Mouse (Mus musculus) bone marrow, adult 2 months (tissue): Measurements from ENCODE around the gene Tmem263. TPM values are rescaled to one million over a fixed set of nuclear protein-coding genes. Genes with fewer than 3 reads are reported as not detected.

Experiments
- H3K27ac ChIP-seq: fragments of 200-500 bp; 2 replicates; pipeline ENCODE4 v1.5.1; 2012; ENCODE audit warnings: low read depth, mild to moderate bottlenecking, control low read depth, inconsistent platforms, low read length; ENCODE audit not compliant: control insufficient read depth, poor library complexity, insufficient read depth
- H3K4me1 ChIP-seq: fragments of 200-500 bp; 2 replicates; pipeline ENCODE4 v1.6.1; 2011; ENCODE audit warnings: low read length; ENCODE audit not compliant: control insufficient read depth, insufficient read depth
- H3K4me3 ChIP-seq: fragments of 200-500 bp; replicated peaks from 2 replicates; pipeline ENCODE3; 2011; ENCODE audit warnings: mild to moderate bottlenecking, low read depth, low read length, control low read depth; ENCODE audit not compliant: control insufficient read depth
- CTCF ChIP-seq: fragments of 200-500 bp; IDR thresholded peaks from 2 replicates; pipeline ENCODE4 v1.5.1; 2011; ENCODE audit warnings: low read length, control low read depth; ENCODE audit not compliant: control insufficient read depth, insufficient read depth
- POLR2A ChIP-seq: fragments of 200-500 bp; IDR thresholded peaks from 2 replicates; pipeline ENCODE4 v1.6.1; 2011; ENCODE audit warnings: low read depth, mild to moderate bottlenecking, control low read depth, low read length, borderline replicate concordance; ENCODE audit not compliant: control insufficient read depth
- WGBS: fragments of 180-500 bp; shearing (Covaris S2); methylation state at CpG from one replicate; pipeline ENCODE4 v1.1.7; 2018; 5-methylcytosine and 5-hydroxymethylcytosine counted together
- polyA plus RNA-seq: library from polyadenylated mRNA; stranded (reverse); fragments of >200 nt; gene quantifications from 2 replicates; pipeline ENCODE4 v1.2.4, GENCODE M21; 2011; ENCODE audit warnings: low replicate concordance; ENCODE audit not compliant: missing spikeins, insufficient read depth, insufficient read length

Gene Tmem263
- polyA plus RNA-seq, 1 experiment = 10.1 TPM

GRCm38 (mm10) chr10:85159989-85160619, 57.7 kb downstream of the Tmem263 start:
- TF ChIP-seq CTCF = no peak
- no peak for TF ChIP-seq POLR2A
- H3K4me3 ChIP-seq = no peak overlapping the region
- H3K27ac ChIP-seq = no peak overlapping the region
- 67% methylated on average over 1 of the region's 1 CpGs for WGBS
- no peaks in the 10 kb centered on the region for H3K4me1 ChIP-seq

- WGBS = 57% methylated on average over 5 of the region's 5 CpGs
These were observed 59.4 kb downstream of the Tmem263 start for GRCm38 (mm10) chr10:85161745-85162351.

GRCm38 (mm10) chr10:85164791-85165190, 62.4 kb downstream of the Tmem263 start:
- WGBS = 89% methylated on average over 13 of the region's 13 CpGs
- Histone ChIP-seq H3K4me3 (no peak overlapping the region), H3K27ac (no peak overlapping the region), H3K4me1 (no peaks in the 10 kb centered on the region; the same call in 1 of the 2 replicates)
- TF ChIP-seq POLR2A = no peak
- no peak for TF ChIP-seq CTCF

More at GRCm38 (mm10) chr10:85161745-85162351, 59.4 kb downstream of the Tmem263 start:
- TF ChIP-seq POLR2A (no peak), CTCF (no peak)
- H3K4me3 ChIP-seq = no peak overlapping the region
- H3K27ac ChIP-seq = no peak overlapping the region
- no peaks in the 10 kb centered on the region for H3K4me1 ChIP-seq

GRCm38 (mm10) chr10:85165306-85165705, 62.9 kb downstream of the Tmem263 start:
- Histone ChIP-seq H3K4me1 (no peaks in the 10 kb centered on the region; the same call in 1 of the 2 replicates), H3K4me3 (no peak overlapping the region), H3K27ac (no peak overlapping the region)
- TF ChIP-seq CTCF (no peak), POLR2A (no peak)
- WGBS = 87% methylated on average over 5 of the region's 5 CpGs

Other genes with a start within 250 kb of the Tmem263 start
- 5.3 and 9.4 TPM in 2 replicates for gene Ric8b, start 185.0 kb upstream of the Tmem263 start, polyA plus RNA-seq
- 0.45 TPM in 1 of 2 replicates, not detected in the other for gene Fhl4, start 132 bp upstream of the Tmem263 start, polyA plus RNA-seq
- gene Mterf2, start 25.4 kb downstream of the Tmem263 start, polyA plus RNA-seq = 1.7 and 3.9 TPM in 2 replicates
- 7.5 and 8.3 TPM in 2 replicates for gene Cry1, start 82.4 kb downstream of the Tmem263 start, polyA plus RNA-seq